Mouse (Mus musculus) MEL (cell line): Measurements from ENCODE around the gene Vav3.

ENCODE experiments used
- CHD1 ChIP-seq: IDR thresholded peaks from 2 replicates; pipeline ENCODE4 v1.6.1; 2012; ENCODE audit warnings: low read depth, mild to moderate bottlenecking, inconsistent platforms, low read length, improper control_type of control experiment
- CTCF ChIP-seq, 3 experiments: IDR thresholded peaks in 2 of 3; conservative IDR thresholded peaks in 1 of 3; 2 replicates each; pipeline ENCODE4 v1.5.1; 2011 to 2012; ENCODE audit warnings: low read length in 3 of 3, low read depth in 2 of 3, mild to moderate bottlenecking in 2 of 3, improper control_type of control experiment in 1 of 3, inconsistent platforms in 1 of 3, mixed read lengths in 1 of 3, moderate library complexity in 1 of 3; ENCODE audit not compliant: control insufficient read depth in 1 of 3, insufficient read depth in 1 of 3, poor library complexity in 1 of 3, severe bottlenecking in 1 of 3
- E2F4 ChIP-seq: IDR thresholded peaks from 2 replicates; pipeline ENCODE4 v1.6.1; 2011; ENCODE audit warnings: low read depth, low read length, improper control_type of control experiment, borderline replicate concordance
- EP300 ChIP-seq, 2 experiments: IDR thresholded peaks; 2 replicates each; pipeline ENCODE4 v1.6.1; 2011; ENCODE audit warnings: improper control_type of control experiment in 2 of 2, low read length in 2 of 2, low read depth in 1 of 2, mild to moderate bottlenecking in 1 of 2
- ETS1 ChIP-seq: IDR thresholded peaks from 2 replicates; pipeline ENCODE4 v1.6.1; 2012; ENCODE audit warnings: low read depth, mild to moderate bottlenecking, inconsistent platforms, low read length, improper control_type of control experiment, moderate library complexity
- MEF2A ChIP-seq: IDR thresholded peaks from 2 replicates; pipeline ENCODE4 v1.6.1; 2014; ENCODE audit warnings: low read depth, mild to moderate bottlenecking, inconsistent platforms, low read length, improper control_type of control experiment; ENCODE audit not compliant: poor library complexity, insufficient replicate concordance, severe bottlenecking; ENCODE audit errors: extremely low read depth
- NELFE ChIP-seq: IDR thresholded peaks from 2 replicates; pipeline ENCODE4 v1.6.1; 2011; ENCODE audit warnings: low read depth, low read length, improper control_type of control experiment
- POLR2A ChIP-seq, 2 experiments: IDR thresholded peaks; 2 replicates each; pipeline ENCODE4 v1.6.1; 2011 to 2012; ENCODE audit warnings: low read length in 2 of 2, mild to moderate bottlenecking in 2 of 2, control low read depth in 1 of 2, improper control_type of control experiment in 1 of 2, low read depth in 1 of 2, moderate library complexity in 1 of 2; ENCODE audit not compliant: control insufficient read depth in 1 of 2, insufficient read depth in 1 of 2, poor library complexity in 1 of 2
- POLR2AphosphoS2 ChIP-seq: IDR thresholded peaks from 2 replicates; pipeline ENCODE4 v1.6.1; 2011; ENCODE audit warnings: low read length, improper control_type of control experiment
- RAD21 ChIP-seq: IDR thresholded peaks from 2 replicates; pipeline ENCODE4 v1.6.1; 2011; ENCODE audit warnings: mild to moderate bottlenecking, low read depth, low read length, improper control_type of control experiment
- SIN3A ChIP-seq: IDR thresholded peaks from 2 replicates; pipeline ENCODE4 v1.6.1; 2012; ENCODE audit warnings: low read length, improper control_type of control experiment, inconsistent platforms
- TAL1 ChIP-seq: IDR thresholded peaks from 2 replicates; pipeline ENCODE4 v1.6.1; 2012; ENCODE audit warnings: mild to moderate bottlenecking, inconsistent platforms, low read length, moderate library complexity, mixed read lengths
- TBP ChIP-seq: IDR thresholded peaks from 2 replicates; pipeline ENCODE4 v1.8.0; 2011; ENCODE audit warnings: low read depth, low read length, improper control_type of control experiment

DNA sequence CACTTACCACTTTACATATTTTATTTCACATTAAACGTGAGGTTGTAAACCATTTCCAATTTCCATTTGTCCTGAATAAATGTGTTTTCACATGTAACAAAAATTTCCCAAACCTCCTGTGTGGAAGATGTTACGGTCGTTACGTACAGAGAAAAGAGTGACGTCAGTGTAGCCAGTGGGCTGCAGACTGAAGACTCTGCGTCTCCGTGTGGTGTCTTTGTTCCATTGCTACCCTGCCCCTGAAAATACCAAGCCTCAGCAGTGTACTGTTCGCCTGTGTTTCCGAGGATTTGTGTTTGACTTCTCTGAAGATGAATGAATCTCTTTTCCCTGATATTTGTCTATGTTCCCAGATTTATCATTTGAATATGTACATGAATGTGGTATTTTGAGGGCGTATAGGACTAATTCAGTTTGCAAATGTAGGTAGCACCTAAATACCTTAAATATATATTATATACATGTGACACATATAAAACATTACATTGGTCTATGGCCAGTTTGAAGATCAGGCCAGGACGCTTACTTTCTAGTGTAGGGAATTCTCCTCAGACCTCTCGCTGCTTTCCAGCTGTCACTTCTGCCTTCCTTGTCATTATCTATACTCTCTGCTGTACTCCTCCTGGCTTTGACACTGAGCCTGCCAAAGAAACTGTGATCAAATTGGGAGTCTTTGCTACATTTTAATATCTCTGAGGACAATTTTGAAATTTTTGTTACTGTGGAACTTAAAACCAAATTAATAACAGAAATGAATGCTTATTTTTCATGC lies 312.6 kb downstream of the Vav3 start:
- TF ChIP-seq POLR2AphosphoS2 (no peak), POLR2A (IDR thresholded peaks at IDR 0.05; ENCODE audit: control insufficient read depth in 1 of 2, insufficient read depth in 1 of 2, low read depth in 1 of 2, low read length in 2 of 2, poor library complexity in 1 of 2) (no peak), CTCF (IDR thresholded peaks at IDR 0.05 in 2 of 3, conservative IDR thresholded peaks at IDR 0.05 in 1 of 3; ENCODE audit: control insufficient read depth in 1 of 3, insufficient read depth in 1 of 3, low read depth in 2 of 3, low read length in 3 of 3, poor library complexity in 1 of 3, severe bottlenecking in 1 of 3) (no peak), CHD1 (no peak), EP300 (IDR thresholded peaks at IDR 0.05; ENCODE audit: low read depth in 1 of 2, low read length in 2 of 2) (no peak), NELFE (no peak), MEF2A (no peak), SIN3A (no peak), RAD21 (no peak), ETS1 (no peak), TBP (no peak), TAL1 (no peak), E2F4 (no peak)
